ENCODE assay signal across 16 mouse cellular contexts in the genomic region with DNA sequence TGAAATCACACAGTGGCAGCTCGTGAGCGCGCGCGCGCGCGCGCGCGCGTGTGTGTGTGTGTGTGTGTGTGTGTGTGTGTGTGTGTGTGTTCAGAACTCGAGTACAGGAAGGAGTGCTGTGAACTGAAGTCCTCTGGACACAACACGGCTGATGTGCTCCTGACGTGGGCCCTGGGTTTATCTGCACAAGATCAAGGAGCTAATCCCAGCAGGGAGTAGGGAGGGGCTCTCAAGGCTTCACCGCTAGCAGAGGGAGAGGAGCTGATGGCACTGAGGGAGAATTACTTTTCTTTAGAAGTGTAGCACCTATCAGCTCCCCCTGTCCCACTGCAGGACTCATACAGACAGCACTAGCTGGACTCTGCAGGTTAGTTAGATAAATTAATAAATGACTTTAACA.
"Had no signal": no experiment of that assay in that cellular context is flagged by ENCODE, and none has a peak within 500 bp of the region (broad histone marks: within the 10 kb centered on the region; RNA-seq: fewer than 3 reads in every experiment).

No protein-coding gene starts in this region.

- H3K27ac ChIP-seq: midbrain, embryonic 10.5 days; midbrain, embryonic 12.5 days; neural tube, embryonic 13.5 days; neural tube, embryonic 15.5 days; stomach, embryonic 15.5 days; stomach, postnatal 0 days had no signal

- H3K9ac ChIP-seq: lung, embryonic 14.5 days; midbrain, embryonic 12.5 days; neural tube, embryonic 13.5 days; neural tube, embryonic 15.5 days; stomach, embryonic 15.5 days had no signal

- H3K4me2 ChIP-seq: lung, embryonic 14.5 days; midbrain, embryonic 12.5 days; neural tube, embryonic 13.5 days; neural tube, embryonic 15.5 days; stomach, embryonic 15.5 days had no signal

- H3K27me3 ChIP-seq: midbrain, embryonic 12.5 days; neural tube, embryonic 13.5 days; neural tube, embryonic 15.5 days; stomach, embryonic 15.5 days had no signal

- H3K4me3 ChIP-seq: midbrain, embryonic 10.5 days; midbrain, embryonic 12.5 days; myocyte; neural tube, embryonic 13.5 days; neural tube, embryonic 15.5 days; stomach, embryonic 15.5 days had no signal

- DNase-seq: lung, adult 18-20 months; lung, embryonic 14.5 days; lung, postnatal 10 days; lung, postnatal 4 days; midbrain, embryonic 14.5 days; right cerebral cortex, postnatal 14 days; thymus, adult 2 months; thymus, postnatal 36 days had no signal

- H3K9me3 ChIP-seq: midbrain, embryonic 10.5 days; midbrain, embryonic 12.5 days; neural tube, embryonic 13.5 days; neural tube, embryonic 15.5 days; stomach, embryonic 15.5 days had no signal

- H3K4me1 ChIP-seq: stomach, embryonic 15.5 days had no signal

- ATAC-seq: midbrain, embryonic 16.5 days had no signal
